Mouse (Mus musculus) mouse embryonic stem cell (cell line): ENCODE measurements around the gene Klhl2.

Experiments used
- in situ Hi-C, 2 experiments: fragments of 300-500 bp; cut with MboI; formaldehyde crosslinking; loops; 1 replicate in 1 of 2; 3 replicates in 1 of 2; pipeline ENCODE4 v1.14.3; 2019 to 2020; ENCODE audit warnings: low sequenced_read_pairs in 2 of 2, low pct_unique_long_range_greater_than_20kb in 1 of 2, mixed read lengths in 1 of 2; ENCODE audit not compliant: unreplicated experiment in 1 of 2

Klhl2 gene

GRCm38 (mm10) chr8:64834071-64834877 is 15.5 kb downstream of the Klhl2 start:
- in situ Hi-C loops = no loop called here

- in situ Hi-C loops = no loop called here
Measured at GRCm38 (mm10) chr8:64832581-64833135, 17.2 kb downstream of the Klhl2 start.

- in situ Hi-C loops = no loop called here
Measured at GRCm38 (mm10) chr8:64831656-64832055, 18.2 kb downstream of the Klhl2 start.

GRCm38 (mm10) chr8:64829921-64830320 is 19.9 kb downstream of the Klhl2 start:
- in situ Hi-C loops = no loop called here

GRCm38 (mm10) chr8:64829391-64829790 is 20.4 kb downstream of the Klhl2 start:
- in situ Hi-C loops = no loop called here

GRCm38 (mm10) chr8:64828466-64828865 is 21.4 kb downstream of the Klhl2 start:
- in situ Hi-C loops = no loop called here

- in situ Hi-C loops = no loop called here
Measured at GRCm38 (mm10) chr8:64827356-64827755, 22.5 kb downstream of the Klhl2 start.

- in situ Hi-C loops = no loop called here
Measured at GRCm38 (mm10) chr8:64826461-64826860, 23.4 kb downstream of the Klhl2 start.

GRCm38 (mm10) chr8:64823905-64824304 is 25.9 kb downstream of the Klhl2 start:
- in situ Hi-C loops = no loop called here

- in situ Hi-C loops = no loop called here
Measured at GRCm38 (mm10) chr8:64820940-64821339, 28.9 kb downstream of the Klhl2 start.

- in situ Hi-C loops = no loop called here
Measured at GRCm38 (mm10) chr8:64811790-64812189, 38.0 kb downstream of the Klhl2 start.

GRCm38 (mm10) chr8:64811083-64811482 is 38.7 kb downstream of the Klhl2 start:
- in situ Hi-C loops = no loop called here

GRCm38 (mm10) chr8:64806558-64806957 is 43.3 kb downstream of the Klhl2 start:
- in situ Hi-C loops = no loop called here

GRCm38 (mm10) chr8:64804971-64805370 is 44.8 kb downstream of the Klhl2 start:
- in situ Hi-C loops = no loop called here

GRCm38 (mm10) chr8:64799306-64799705 is 50.5 kb downstream of the Klhl2 start:
- in situ Hi-C loops = no loop called here

- in situ Hi-C loops = no loop called here
Measured at GRCm38 (mm10) chr8:64798503-64798902, 51.3 kb downstream of the Klhl2 start.

GRCm38 (mm10) chr8:64797751-64798150 is 52.1 kb downstream of the Klhl2 start:
- in situ Hi-C loops = no loop called here

- in situ Hi-C loops = no loop called here
Measured at GRCm38 (mm10) chr8:64791250-64791881, 58.5 kb downstream of the Klhl2 start.

- in situ Hi-C loops = no loop called here
Measured at GRCm38 (mm10) chr8:64790418-64790817, 59.4 kb downstream of the Klhl2 start.

GRCm38 (mm10) chr8:64788715-64789114 is 61.1 kb downstream of the Klhl2 start:
- in situ Hi-C loops = no loop called here
